Mouse (Mus musculus) kidney, embryonic 15.5 days (tissue): ENCODE results near the gene Rptor. TPM values are rescaled to one million over a fixed set of nuclear protein-coding genes. Genes with fewer than 3 reads are reported as not detected.

ENCODE experiments used
- ATAC-seq: fragments of 200-750 bp; cut with Nextera tagmentation; replicated peaks from 2 replicates; pipeline ENCODE4 v1.8.0; 2017; ENCODE audit warnings: moderate TSS enrichment; ENCODE audit not compliant: low FRiP score
- H3K27ac ChIP-seq: fragments of 300-500 bp; sonication (generic); 2 replicates; pipeline ENCODE4 v1.5.1; 2015; ENCODE audit warnings: mild to moderate bottlenecking, inconsistent platforms
- H3K27me3 ChIP-seq: fragments of 300-500 bp; sonication (generic); 2 replicates; pipeline ENCODE4 v1.6.1; 2015; ENCODE audit warnings: inconsistent platforms
- H3K36me3 ChIP-seq: fragments of 300-500 bp; sonication (generic); 2 replicates; pipeline ENCODE4 v1.6.1; 2015; ENCODE audit warnings: inconsistent platforms
- H3K4me1 ChIP-seq: fragments of 300-500 bp; sonication (generic); 2 replicates; pipeline ENCODE4 v1.6.1; 2015; ENCODE audit warnings: inconsistent platforms
- H3K4me2 ChIP-seq: fragments of 300-500 bp; sonication (generic); 2 replicates; pipeline ENCODE4 v1.6.1; 2015; ENCODE audit warnings: moderate library complexity, mild to moderate bottlenecking, inconsistent platforms
- H3K4me3 ChIP-seq: fragments of 300-500 bp; sonication (generic); replicated peaks from 2 replicates; pipeline ENCODE4 v1.5.1; 2015; ENCODE audit warnings: mild to moderate bottlenecking, inconsistent platforms
- H3K9ac ChIP-seq: fragments of 300-500 bp; sonication (generic); 2 replicates; pipeline ENCODE4 v1.6.1; 2015; ENCODE audit warnings: mild to moderate bottlenecking, inconsistent platforms
- H3K9me3 ChIP-seq: fragments of 300-500 bp; sonication (generic); replicated peaks from 2 replicates; pipeline ENCODE4 v1.6.1; 2016; ENCODE audit warnings: inconsistent platforms
- WGBS: fragments of 180-500 bp; shearing (Covaris S2); methylation state at CpG from one replicate; pipeline ENCODE4 v1.1.7; 2015; ENCODE audit warnings: mixed read lengths; 5-methylcytosine and 5-hydroxymethylcytosine counted together
- polyA plus RNA-seq: library from polyadenylated mRNA; unstranded; fragments of >200 nt; fragmentation: Nextera tagmentation; extraction: Ambion mirVana; gene quantifications from 2 replicates; pipeline ENCODE4 v1.2.1, GENCODE M21; 2015

Gene Rptor
- polyA plus RNA-seq, 1 experiment from 2014 or later: 13.1 TPM

DNA sequence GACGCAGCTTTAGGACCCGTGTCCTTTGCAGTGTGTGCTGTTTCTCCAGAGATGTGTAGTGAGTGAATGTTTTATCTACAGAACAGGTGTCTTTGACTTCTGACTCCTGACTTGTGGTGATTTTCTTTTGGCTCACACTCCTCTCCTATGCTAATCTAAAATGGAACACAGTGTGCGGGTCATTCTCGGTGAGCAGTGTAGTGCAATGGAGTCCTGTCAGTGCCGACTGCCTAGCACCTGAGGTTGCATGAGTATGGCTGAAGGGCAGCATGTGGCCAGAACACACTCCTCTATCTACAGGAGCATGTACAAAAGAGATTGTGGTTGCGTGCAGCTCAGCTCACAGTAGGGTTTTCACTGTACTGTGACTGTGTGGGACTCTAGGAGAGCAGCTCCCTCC, 163.3 kb downstream of the Rptor start:
- H3K4me1 ChIP-seq: no peaks in the 10 kb centered on the region
- 94% methylated on average over 6 of the region's 6 CpGs for WGBS
- no peaks in the 10 kb centered on the region for H3K27me3 ChIP-seq
- no peak overlapping the region for H3K9ac ChIP-seq
- no peaks in the 10 kb centered on the region for H3K9me3 ChIP-seq
- H3K27ac ChIP-seq: no peak overlapping the region
- ATAC-seq: no peak
- H3K4me2 ChIP-seq: no peak overlapping the region
- no peak overlapping the region for H3K4me3 ChIP-seq
- H3K36me3 ChIP-seq: 0 out of 2 replicates have a peak, but pooled peaks cover 2% of the 10 kb centered on the region

DNA sequence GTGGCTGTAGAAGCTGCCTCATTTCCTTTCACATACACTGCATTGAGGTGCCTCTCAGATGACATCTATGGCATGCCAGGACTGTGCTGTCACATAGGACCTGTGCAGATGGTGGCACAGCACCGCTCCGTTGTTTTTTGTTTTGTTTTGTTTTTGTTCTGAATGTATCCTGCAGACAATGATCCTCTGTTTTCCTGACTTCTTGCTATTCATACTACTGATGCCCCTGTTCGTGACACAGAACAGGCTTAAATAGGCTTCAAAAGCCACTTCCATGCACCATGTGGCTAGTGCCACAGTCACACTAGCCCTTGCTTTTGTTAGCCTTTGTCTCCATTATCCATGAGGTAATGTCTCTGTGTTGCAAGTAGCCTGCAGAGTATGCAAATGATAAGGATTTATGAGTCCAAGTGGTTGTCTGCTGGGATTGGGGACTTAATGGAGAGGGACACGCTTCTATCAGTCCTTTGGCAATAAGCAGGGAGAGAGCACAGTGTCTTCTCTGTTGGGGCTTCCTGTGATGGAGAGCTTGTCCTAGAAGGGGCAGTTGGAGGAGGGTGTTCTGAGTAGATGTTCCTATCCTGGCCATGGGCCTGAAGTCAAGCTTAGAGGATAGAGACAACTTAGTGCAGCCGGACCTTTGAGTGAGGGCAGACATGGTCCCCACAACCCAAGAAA, 164.2 kb downstream of the Rptor start:
- Histone ChIP-seq H3K4me2 (no peak overlapping the region), H3K9ac (no peak overlapping the region), H3K27me3 (no peaks in the 10 kb centered on the region), H3K27ac (no peak overlapping the region), H3K4me1 (no peaks in the 10 kb centered on the region), H3K9me3 (no peaks in the 10 kb centered on the region), H3K36me3 (peaks cover 6% of the 10 kb centered on the region; the same call in 1 of the 2 replicates), H3K4me3 (no peak overlapping the region)
- 88% methylated on average over 5 of the region's 5 CpGs for WGBS
- ATAC-seq: no peak

DNA sequence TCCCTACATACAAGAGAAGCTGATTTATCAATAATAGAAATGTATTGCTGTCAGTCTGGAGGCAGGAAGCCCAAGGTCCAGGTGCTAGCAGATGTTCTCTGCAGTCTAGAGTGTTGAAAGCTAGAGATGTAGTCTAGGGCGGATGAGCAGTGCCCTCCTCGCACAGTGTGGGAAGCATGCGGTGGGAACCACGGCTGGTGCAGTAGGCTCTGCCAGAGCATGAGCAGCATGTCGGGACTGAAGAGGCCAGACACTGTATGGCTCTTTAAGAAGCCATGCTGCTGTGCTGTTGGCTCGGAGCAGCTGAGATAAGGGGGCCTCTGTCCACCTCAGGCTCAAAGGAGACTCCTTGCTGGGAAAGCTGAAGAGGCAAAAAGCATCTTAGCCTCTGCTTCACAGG, 164.8 kb downstream of the Rptor start:
- no peak overlapping the region for H3K9ac ChIP-seq
- 79% methylated on average over 6 of the region's 6 CpGs for WGBS

DNA sequence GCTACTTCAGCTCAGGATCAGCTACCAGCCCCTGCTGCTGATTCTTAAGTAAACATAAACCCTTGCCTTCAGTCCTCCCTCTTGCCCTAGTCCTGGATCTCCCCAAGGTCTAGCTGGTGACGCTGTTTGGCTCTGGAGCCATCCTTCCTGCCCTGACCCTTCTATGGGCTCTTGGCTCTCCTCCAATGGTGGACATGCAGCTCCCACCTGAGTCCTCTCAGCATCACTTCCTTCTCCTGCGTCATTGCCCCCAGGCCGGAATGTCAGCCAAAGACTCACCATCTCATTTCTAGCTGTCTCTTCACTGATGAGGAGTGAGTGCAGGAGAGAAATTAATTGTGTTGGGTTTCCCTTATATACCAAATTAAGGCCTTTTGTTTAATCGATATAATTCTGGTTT, 165.8 kb downstream of the Rptor start:
- H3K27ac ChIP-seq: no peak overlapping the region
- H3K9me3 ChIP-seq: no peaks in the 10 kb centered on the region
- WGBS: 85% methylated on average over 4 of the region's 4 CpGs
- H3K36me3 ChIP-seq: peaks cover 6% of the 10 kb centered on the region; the same call in 1 of the 2 replicates
- H3K4me1 ChIP-seq: no peaks in the 10 kb centered on the region
- H3K4me3 ChIP-seq: no peak overlapping the region
- no peak overlapping the region for H3K4me2 ChIP-seq
- ATAC-seq: no peak
- H3K27me3 ChIP-seq: no peaks in the 10 kb centered on the region
- H3K9ac ChIP-seq: no peak overlapping the region

More for the DNA sequence above, 164.8 kb downstream of the Rptor start:
- Histone ChIP-seq H3K4me3 (no peak overlapping the region), H3K36me3 (peaks cover 6% of the 10 kb centered on the region; the same call in 1 of the 2 replicates), H3K9me3 (no peaks in the 10 kb centered on the region), H3K4me2 (no peak overlapping the region), H3K27me3 (no peaks in the 10 kb centered on the region), H3K4me1 (no peaks in the 10 kb centered on the region), H3K27ac (no peak overlapping the region)
- ATAC-seq: no peak

DNA sequence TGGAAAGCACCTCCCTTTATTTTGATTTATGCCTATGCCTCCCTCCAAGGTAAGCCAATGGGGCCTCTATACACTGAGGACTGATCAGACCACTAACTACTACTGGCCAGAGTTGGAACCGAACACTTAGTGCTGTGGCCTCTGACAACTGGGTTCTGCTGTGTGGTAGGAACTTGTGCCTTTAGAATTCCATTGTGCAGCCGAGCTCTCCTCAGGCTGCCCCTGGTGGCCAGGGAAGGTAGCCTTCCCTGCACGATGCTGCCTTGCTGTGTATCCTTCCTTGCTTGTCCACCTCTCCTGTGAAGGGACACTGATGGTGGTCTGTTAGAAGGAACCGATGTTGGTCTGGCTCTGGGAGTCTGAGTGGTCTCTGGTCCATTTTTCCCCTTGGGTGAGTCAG, 167.0 kb downstream of the Rptor start:
- H3K4me2 ChIP-seq: no peak overlapping the region
- no peak overlapping the region for H3K27ac ChIP-seq
- no peaks in the 10 kb centered on the region for H3K4me1 ChIP-seq
- ATAC-seq: no peak
- no peaks in the 10 kb centered on the region for H3K27me3 ChIP-seq
- peaks cover 6% of the 10 kb centered on the region; the same call in 1 of the 2 replicates for H3K36me3 ChIP-seq
- no peak overlapping the region for H3K4me3 ChIP-seq
- 63% methylated on average over 4 of the region's 4 CpGs for WGBS
- no peaks in the 10 kb centered on the region for H3K9me3 ChIP-seq
- H3K9ac ChIP-seq: no peak overlapping the region

DNA sequence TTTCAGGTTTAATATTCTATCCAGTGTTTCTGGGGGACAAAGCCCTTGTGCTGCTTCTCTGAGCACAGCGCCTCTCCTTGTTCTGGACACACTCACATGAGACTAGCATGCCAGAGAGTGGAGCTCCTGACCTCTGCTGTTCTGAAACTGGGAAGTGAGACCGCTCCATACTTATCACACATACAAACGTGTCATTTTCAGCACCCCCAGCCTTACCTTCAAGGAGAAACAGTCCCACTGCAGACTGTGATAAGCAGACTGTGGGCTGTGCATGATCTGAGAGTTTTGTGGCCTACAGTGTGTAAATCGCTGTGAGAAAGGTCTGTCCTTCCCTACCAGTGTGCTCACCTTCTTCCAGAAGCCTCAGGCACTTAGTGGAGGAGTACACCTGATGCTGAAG, 168.3 kb downstream of the Rptor start:
- Histone ChIP-seq H3K4me1 (no peaks in the 10 kb centered on the region), H3K4me3 (no peak overlapping the region), H3K27me3 (no peaks in the 10 kb centered on the region), H3K9ac (no peak overlapping the region), H3K27ac (no peak overlapping the region), H3K4me2 (no peak overlapping the region), H3K9me3 (0 out of 2 replicates have a peak, but pooled peaks cover 5% of the 10 kb centered on the region), H3K36me3 (peaks cover 4% of the 10 kb centered on the region; the same call in 1 of the 2 replicates)
- 90% methylated on average over 4 of the region's 4 CpGs for WGBS
- no peak for ATAC-seq

DNA sequence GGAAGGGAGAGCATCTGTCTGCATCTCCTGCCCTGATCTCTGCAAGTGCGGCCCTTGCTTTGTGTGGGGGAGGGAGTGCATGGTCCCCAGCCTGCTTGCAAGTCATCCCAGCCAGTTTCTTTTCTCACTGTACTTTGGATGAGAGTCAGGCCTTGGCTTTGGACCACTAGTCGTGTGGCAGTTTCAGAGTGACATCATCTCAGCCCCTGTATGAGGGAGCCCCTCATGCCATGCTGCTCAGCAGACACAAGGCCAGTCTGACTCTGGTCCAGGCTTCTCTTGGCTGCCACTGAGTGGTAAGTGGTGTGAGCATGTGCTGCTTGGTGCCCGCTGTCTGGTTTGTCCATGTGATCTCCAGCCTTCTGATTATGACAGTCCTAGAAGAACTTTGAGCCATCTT, 170.2 kb downstream of the Rptor start:
- Histone ChIP-seq H3K27me3 (no peaks in the 10 kb centered on the region), H3K4me2 (no peak overlapping the region), H3K9ac (no peak overlapping the region), H3K9me3 (0 out of 2 replicates have a peak, but pooled peaks cover 7% of the 10 kb centered on the region), H3K4me3 (no peak overlapping the region), H3K36me3 (peaks cover 6% of the 10 kb centered on the region; the same call in 1 of the 2 replicates), H3K4me1 (no peaks in the 10 kb centered on the region), H3K27ac (no peak overlapping the region)
- WGBS: 72% methylated on average over 3 of the region's 3 CpGs
- no peak for ATAC-seq

DNA sequence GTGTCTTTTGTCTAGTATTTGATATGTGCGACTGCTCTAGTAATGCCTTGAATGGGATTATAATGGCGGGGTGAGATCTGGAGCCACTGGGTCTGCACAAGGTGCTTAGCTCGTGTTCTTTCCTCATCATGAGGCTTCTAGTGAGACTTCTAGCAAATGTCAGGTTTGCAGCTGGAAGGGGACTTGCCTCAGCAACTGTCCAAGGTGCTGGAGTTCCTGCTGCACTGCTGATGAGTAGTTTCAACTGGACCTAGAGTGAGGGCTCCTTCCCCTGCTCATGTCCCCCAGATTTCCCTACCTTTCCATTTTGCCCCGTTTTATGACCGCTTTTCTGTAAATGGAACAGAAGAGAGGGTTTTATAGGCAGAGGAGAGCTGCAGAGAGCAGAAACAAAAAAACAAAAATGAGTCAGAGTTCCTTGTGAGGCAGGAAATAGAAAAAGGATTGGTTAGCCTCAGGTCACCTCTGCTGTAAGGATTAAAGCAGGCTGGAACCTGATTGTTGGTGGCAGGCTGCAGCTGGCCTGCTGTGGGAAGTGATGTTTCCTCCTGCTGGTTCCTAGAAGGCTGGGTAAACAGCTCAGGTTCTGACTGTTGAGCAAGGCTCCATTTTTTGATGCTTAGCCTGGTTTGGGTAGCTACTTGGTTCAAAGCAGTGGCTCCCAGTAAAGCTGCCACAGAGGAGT, 172.5 kb downstream of the Rptor start:
- WGBS: 87% methylated on average over 5 of the region's 5 CpGs
- 0 out of 2 replicates have a peak, but pooled peaks cover 7% of the 10 kb centered on the region for H3K9me3 ChIP-seq
- H3K36me3 ChIP-seq: peaks cover 13% of the 10 kb centered on the region; the same call in 1 of the 2 replicates
- ATAC-seq: no peak
- no peaks in the 10 kb centered on the region for H3K27me3 ChIP-seq
- H3K4me2 ChIP-seq: no peak overlapping the region
- no peak overlapping the region for H3K4me3 ChIP-seq
- no peak overlapping the region for H3K9ac ChIP-seq
- H3K4me1 ChIP-seq: no peaks in the 10 kb centered on the region
- no peak overlapping the region for H3K27ac ChIP-seq

DNA sequence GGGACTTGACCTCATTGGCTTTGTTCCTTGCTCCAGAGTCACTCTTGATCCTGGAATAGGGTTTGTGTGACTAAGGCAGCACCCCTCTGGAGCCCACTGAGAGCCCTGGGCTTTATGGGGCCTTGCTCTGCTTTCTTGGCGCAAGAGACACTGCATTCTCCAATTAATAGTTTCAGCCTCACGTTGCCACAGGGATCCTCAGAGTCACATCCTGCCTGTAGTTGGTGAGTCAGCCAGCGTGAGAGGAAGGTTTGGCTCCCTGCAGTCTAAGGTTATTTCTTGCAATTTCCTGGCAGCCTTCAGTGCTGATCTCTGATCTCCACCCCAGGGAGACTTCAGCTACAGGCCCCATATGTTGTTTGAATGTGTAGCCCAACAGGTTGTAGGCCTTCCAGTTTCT, 174.5 kb downstream of the Rptor start:
- Histone ChIP-seq H3K4me3 (no peak overlapping the region), H3K36me3 (peaks cover 30% of the 10 kb centered on the region), H3K9me3 (0 out of 2 replicates have a peak, but pooled peaks cover 7% of the 10 kb centered on the region), H3K9ac (no peak overlapping the region), H3K4me1 (no peaks in the 10 kb centered on the region), H3K27ac (no peak overlapping the region), H3K27me3 (no peaks in the 10 kb centered on the region), H3K4me2 (no peak overlapping the region)
- WGBS: 68% methylated on average over 3 of the region's 3 CpGs
- ATAC-seq: no peak

DNA sequence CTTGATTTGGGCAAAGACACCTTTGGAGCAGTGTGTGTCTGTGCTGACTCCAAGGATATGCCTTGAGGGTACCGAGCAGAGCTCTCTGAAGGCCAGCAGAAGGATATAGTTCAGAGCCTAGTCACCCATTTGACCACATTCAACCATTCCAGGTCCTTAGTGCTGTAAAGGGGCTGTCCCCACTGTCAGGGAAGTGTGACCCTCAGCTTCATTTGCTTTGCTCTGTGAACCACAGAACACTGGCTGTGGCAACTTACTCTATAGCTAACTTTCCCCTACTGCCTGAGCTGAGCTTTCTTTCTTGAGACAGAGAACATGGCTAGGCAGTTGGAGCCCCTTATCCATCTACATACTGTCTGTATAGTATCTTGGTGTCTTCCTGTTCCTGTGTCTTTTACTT, 175.2 kb downstream of the Rptor start:
- 94% methylated on average over 1 of the region's 1 CpGs for WGBS
- no peaks in the 10 kb centered on the region for H3K4me1 ChIP-seq
- no peak overlapping the region for H3K27ac ChIP-seq
- no peaks in the 10 kb centered on the region for H3K27me3 ChIP-seq
- H3K4me3 ChIP-seq: no peak overlapping the region
- 0 out of 2 replicates have a peak, but pooled peaks cover 7% of the 10 kb centered on the region for H3K9me3 ChIP-seq
- H3K36me3 ChIP-seq: peaks cover 34% of the 10 kb centered on the region
- no peak overlapping the region for H3K4me2 ChIP-seq
- no peak for ATAC-seq
- H3K9ac ChIP-seq: no peak overlapping the region

DNA sequence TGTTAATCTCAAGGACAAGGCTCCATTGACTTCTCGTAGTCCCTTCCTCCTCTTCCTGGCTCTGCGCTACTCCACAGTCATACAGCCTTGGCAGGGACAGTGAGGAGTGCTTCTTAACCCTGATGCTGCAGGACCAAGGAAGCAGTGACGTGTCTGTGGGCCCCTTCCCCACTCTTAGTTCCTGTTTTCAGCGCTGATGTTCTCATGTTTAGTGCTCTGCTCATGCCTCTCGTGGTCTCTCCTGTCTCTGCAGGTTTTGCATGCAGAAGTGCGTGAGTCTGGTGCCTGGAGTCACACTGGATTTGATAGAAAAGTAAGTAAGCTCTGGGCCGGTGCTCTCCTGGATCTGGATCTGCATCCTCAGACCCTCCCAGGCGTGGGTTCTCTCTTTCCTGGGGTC, 177.6 kb downstream of the Rptor start:
- Histone ChIP-seq H3K9me3 (0 out of 2 replicates have a peak, but pooled peaks cover 7% of the 10 kb centered on the region), H3K27me3 (no peaks in the 10 kb centered on the region), H3K36me3 (peaks cover 34% of the 10 kb centered on the region), H3K9ac (no peak overlapping the region), H3K4me2 (no peak overlapping the region), H3K27ac (no peak overlapping the region), H3K4me3 (no peak overlapping the region), H3K4me1 (no peaks in the 10 kb centered on the region)
- no peak for ATAC-seq
- 88% methylated on average over 8 of the region's 8 CpGs for WGBS

DNA sequence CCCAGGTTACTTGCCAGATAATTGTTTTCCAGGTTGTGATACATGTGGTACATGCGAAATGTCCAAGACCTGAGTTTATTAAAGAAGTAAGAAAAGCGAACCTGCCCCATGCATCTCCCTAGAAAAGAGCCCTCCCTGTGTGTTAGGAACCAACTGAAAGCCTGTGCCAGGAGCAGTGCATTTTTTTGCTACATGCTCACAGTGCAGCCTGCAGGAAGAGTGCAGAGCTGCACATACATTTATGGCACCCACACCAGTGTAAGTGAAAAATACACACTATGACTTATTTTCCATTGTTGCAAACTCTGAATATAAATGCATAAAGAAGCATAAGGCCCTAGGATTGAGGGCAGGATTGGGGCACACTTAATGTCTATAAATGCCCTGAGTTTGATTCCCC, 178.5 kb downstream of the Rptor start:
- Histone ChIP-seq H3K9ac (no peak overlapping the region), H3K9me3 (0 out of 2 replicates have a peak, but pooled peaks cover under 1% of the 10 kb centered on the region), H3K4me2 (no peak overlapping the region), H3K4me3 (no peak overlapping the region), H3K4me1 (no peaks in the 10 kb centered on the region), H3K36me3 (peaks cover 32% of the 10 kb centered on the region), H3K27me3 (no peaks in the 10 kb centered on the region), H3K27ac (no peak overlapping the region)
- no peak for ATAC-seq
- 90% methylated on average over 2 of the region's 2 CpGs for WGBS
